Mouse (Mus musculus) lung, adult 2 months (tissue): ENCODE results near the gene Chrd. TPM values are rescaled to one million over a fixed set of nuclear protein-coding genes. Genes with fewer than 3 reads are reported as not detected.

Source experiments
- DNase-seq: peaks from one replicate; pipeline ENCODE4 v3.0.0; 2022
- H3K4me1 ChIP-seq: fragments of 200-500 bp; 2 replicates; pipeline ENCODE4 v1.6.1; 2011; ENCODE audit warnings: low read length; ENCODE audit not compliant: control insufficient read depth, insufficient read depth
- H3K4me3 ChIP-seq: fragments of 200-500 bp; replicated peaks from 2 replicates; pipeline ENCODE3; 2011; ENCODE audit warnings: low read depth, mild to moderate bottlenecking, control low read depth, low read length; ENCODE audit errors: extremely low read depth
- CTCF ChIP-seq: fragments of 200-500 bp; IDR thresholded peaks from 2 replicates; pipeline ENCODE4 v1.5.1; 2011; ENCODE audit warnings: mild to moderate bottlenecking, low read length, control low read depth; ENCODE audit not compliant: insufficient read depth
- POLR2A ChIP-seq: fragments of 200-500 bp; IDR thresholded peaks from 2 replicates; pipeline ENCODE4 v1.6.1; 2011; ENCODE audit warnings: low read depth, mild to moderate bottlenecking, control low read depth, low read length, borderline replicate concordance; ENCODE audit errors: extremely low read depth
- WGBS: fragments of 180-500 bp; shearing (Covaris S2); methylation state at CpG from one replicate; pipeline ENCODE4 v1.1.7; 2018; 5-methylcytosine and 5-hydroxymethylcytosine counted together
- polyA plus RNA-seq: library from polyadenylated mRNA; depleted of rRNA; stranded (reverse); fragments of >200 nt; gene quantifications from 2 replicates; pipeline ENCODE4 v1.2.3, GENCODE M21; 2012; rRNA removed

Gene Chrd
- polyA plus RNA-seq, result 4.4 and 5.8 TPM in 2 replicates

GRCm38 (mm10) chr16:20732925-20733730 is at the start of gene Chrd:
TSS of gene Chrd (plus strand) at chr16:20733127.
- TF ChIP-seq POLR2A (no peak), CTCF (no peak)
- peak; percentile 53 for DNase-seq
- H3K4me3 ChIP-seq, result peak within 1 kb of the TSS; percentile 57
- WGBS, result under 1% methylated on average over 61 of the region's 70 CpGs
- 0 out of 2 replicates have a peak, but pooled peaks cover 3% of the 10 kb centered on the region for H3K4me1 ChIP-seq

DNA sequence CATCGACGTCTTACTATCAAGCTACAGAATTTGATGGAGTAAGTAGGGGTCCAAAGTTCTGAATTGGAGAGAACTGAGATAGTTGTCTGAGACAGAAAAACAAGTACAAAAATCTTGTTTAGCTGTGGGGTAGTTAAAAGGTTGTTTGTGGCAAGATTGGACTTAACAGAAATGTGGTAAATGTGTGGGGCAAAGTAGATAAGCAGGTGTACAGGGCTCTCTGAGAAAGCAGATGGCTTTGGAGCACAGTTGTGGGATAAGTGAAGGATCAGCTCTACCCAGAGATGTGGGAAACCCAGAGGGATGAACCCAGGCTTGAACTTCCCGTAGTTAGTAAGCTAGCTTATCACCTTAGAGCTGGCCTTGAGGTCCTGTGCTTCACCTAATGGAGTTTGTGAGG is 42.2 kb upstream of the Chrd start:
- Histone ChIP-seq H3K4me1 (peaks cover 3% of the 10 kb centered on the region), H3K4me3 (no peak overlapping the region)
- TF ChIP-seq POLR2A (no peak), CTCF (no peak)
- no peak for DNase-seq
- WGBS, result 82% methylated on average over 3 of the region's 3 CpGs

DNA sequence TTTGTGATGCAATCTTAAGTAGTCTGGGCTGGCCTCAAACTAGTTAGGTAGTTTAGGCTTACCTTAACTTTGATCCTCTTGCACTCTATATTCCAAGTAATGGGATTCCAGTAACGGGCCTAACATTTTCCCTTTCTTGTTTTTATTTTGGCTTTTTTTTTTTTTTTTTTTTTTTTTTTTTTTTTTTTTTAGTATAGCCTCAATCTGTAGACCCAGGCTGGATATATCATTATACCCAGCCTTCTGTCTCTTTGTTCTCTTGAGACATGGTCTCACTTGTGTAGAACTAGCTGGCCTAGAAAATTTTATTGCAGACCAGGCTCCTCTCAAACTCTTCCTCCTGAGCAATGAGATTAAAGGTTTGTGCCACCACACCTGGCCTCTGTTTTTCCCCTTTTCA is 41.3 kb upstream of the Chrd start:
- TF ChIP-seq POLR2A (no peak), CTCF (no peak)
- no peak for DNase-seq
- WGBS, result 70% methylated on average over 1 of the region's 1 CpGs
- H3K4me1 ChIP-seq, result peaks cover 3% of the 10 kb centered on the region
- no peak overlapping the region for H3K4me3 ChIP-seq

- TF ChIP-seq CTCF (no peak), POLR2A (no peak)
- DNase-seq, result no peak
- Histone ChIP-seq H3K4me1 (peaks cover 3% of the 10 kb centered on the region), H3K4me3 (no peak overlapping the region)
- WGBS, result 61% methylated on average over 16 of the region's 16 CpGs
Measured at GRCm38 (mm10) chr16:20692241-20692965, 40.5 kb upstream of the Chrd start.

DNA sequence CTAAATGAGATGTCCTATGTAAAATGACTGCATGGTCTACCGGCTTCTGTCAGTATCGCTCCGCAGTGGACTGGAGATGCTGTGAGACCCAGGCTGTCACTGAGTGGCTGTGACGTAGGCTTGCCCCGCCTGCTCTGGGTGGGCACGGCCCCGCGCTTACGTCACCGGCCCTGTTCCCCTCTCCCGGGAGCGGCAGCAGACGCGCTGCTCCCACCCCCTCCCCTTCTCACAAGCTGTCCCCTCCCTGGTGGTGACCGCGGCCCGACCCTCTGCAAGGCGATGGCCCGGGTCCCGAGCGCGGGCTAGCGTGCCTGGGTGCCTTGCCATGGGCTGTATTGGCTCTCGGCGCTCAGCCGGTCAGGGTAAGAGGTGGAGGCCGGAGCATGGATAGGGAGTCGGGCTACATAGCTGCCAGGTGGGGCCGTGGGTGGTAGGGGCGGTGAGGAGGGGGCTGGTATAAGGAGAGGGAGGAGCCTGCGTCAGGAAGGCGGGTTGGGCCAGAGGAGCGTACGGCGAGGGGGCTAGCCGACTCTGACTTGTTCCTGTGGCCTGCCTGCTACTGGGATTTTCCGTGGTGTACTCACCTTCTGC is 39.7 kb upstream of the Chrd start, which contains the start of gene Fam131a:
Gene Fam131a, plus strand, starts transcription at position 131 of the 591 bp plus-strand sequence.
- no peak for TF ChIP-seq CTCF
- TF ChIP-seq POLR2A, result peak; percentile 60; the same call in 1 of the 2 replicates
- peak within 1 kb of the TSS; percentile 99 for H3K4me3 ChIP-seq
- peaks cover 3% of the 10 kb centered on the region for H3K4me1 ChIP-seq
- WGBS, result under 1% methylated on average over 37 of the region's 37 CpGs
- peak; percentile 91 for DNase-seq

DNA sequence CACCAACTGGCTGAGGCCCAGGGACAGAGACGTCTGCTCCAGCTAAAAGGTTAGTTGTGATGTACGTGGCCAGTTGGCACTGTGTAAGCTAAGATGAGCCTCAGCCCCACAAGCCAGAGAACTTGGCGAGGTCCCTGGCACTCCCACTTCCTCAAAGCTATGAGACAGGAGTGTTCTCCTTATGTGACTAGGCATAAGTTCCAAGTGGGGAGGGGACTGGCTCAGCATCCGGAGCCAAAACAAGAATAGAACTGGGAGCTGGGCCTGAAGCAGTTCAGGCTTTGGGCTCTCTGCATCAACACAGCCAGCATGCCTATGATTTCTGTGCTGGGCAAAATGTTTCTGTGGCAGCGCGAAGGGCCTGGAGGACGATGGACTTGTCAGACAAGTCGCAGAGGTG is 38.1 kb upstream of the Chrd start:
- no peak overlapping the region for H3K4me3 ChIP-seq
- WGBS, result 44% methylated on average over 8 of the region's 8 CpGs
- H3K4me1 ChIP-seq, result peaks cover 3% of the 10 kb centered on the region
- no peak for TF ChIP-seq POLR2A
- no peak for TF ChIP-seq CTCF
- no peak for DNase-seq

- peak overlapping the region; percentile 6 for H3K4me3 ChIP-seq
- TF ChIP-seq CTCF (no peak), POLR2A (no peak)
- 6% methylated on average over 43 of the region's 46 CpGs for WGBS
- DNase-seq, result peak; percentile 47
- peaks cover 3% of the 10 kb centered on the region for H3K4me1 ChIP-seq
Measured at GRCm38 (mm10) chr16:20695622-20696323, 37.2 kb upstream of the Chrd start.

DNA sequence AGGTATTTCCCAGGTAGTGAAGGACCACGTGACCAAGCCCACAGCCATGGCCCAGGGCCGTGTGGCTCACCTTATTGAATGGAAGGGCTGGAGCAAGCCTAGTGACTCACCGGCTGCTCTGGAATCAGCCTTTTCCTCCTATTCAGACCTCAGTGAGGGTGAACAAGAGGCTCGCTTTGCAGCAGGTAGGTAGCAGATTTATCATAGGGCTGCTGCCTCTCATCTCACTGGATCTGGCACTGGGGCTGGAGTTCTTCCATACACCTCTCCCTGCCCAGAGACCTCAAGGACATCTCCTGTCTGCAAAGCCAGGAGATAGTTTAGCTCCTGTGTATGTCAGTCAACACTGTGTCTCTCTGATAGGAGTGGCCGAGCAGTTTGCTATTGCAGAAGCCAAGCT is 33.7 kb upstream of the Chrd start:
- Histone ChIP-seq H3K4me1 (peaks cover 3% of the 10 kb centered on the region), H3K4me3 (no peak overlapping the region)
- TF ChIP-seq CTCF, result no peak
- no peak for TF ChIP-seq POLR2A
- 79% methylated on average over 5 of the region's 5 CpGs for WGBS
- DNase-seq, result no peak

GRCm38 (mm10) chr16:20700036-20700435 is 32.9 kb upstream of the Chrd start:
- TF ChIP-seq CTCF, result no peak
- H3K4me1 ChIP-seq, result peaks cover 3% of the 10 kb centered on the region
- DNase-seq, result no peak
- no peak overlapping the region for H3K4me3 ChIP-seq
- WGBS, result 62% methylated on average over 5 of the region's 5 CpGs
